19 mouse cellular contexts compared by ENCODE assay signal in genomic region chr1:82324131-82324785, GRCm38 (mm10). TPM values are rescaled to one million over a fixed set of nuclear protein-coding genes. Genes with fewer than 3 reads are reported as not detected.
DNase-seq lines count a peak whose midpoint lies in the region; ATAC-seq and TF ChIP-seq lines count a peak whose summit lies in the region.
"Had no signal": no experiment of that assay in that cellular context is flagged by ENCODE, and none has a peak within 500 bp of the region (broad histone marks: within the 10 kb centered on the region; RNA-seq: fewer than 3 reads in every experiment).

No protein-coding gene starts in this region.

- no peaks in the 10 kb centered on the region for H3K36me3 ChIP-seq in forebrain, embryonic 10.5 days (replicated peaks)
- no peaks in the 10 kb centered on the region for H3K36me3 ChIP-seq in forebrain, postnatal 0 days (ENCODE audit: insufficient read depth)
- no peaks in the 10 kb centered on the region for H3K36me3 ChIP-seq in forebrain, embryonic 13.5 days (ENCODE audit: poor library complexity, severe bottlenecking)
- no peaks in the 10 kb centered on the region for H3K36me3 ChIP-seq in midbrain, embryonic 14.5 days (ENCODE audit: control insufficient read depth, insufficient read depth, low read length)
- H3K36me3 ChIP-seq: heart, embryonic 13.5 days; limb, embryonic 13.5 days; neural tube, embryonic 12.5 days had no signal

- H3K27me3 ChIP-seq in forebrain, embryonic 10.5 days (ENCODE audit: poor library complexity, severe bottlenecking): no peaks in the 10 kb centered on the region
- H3K27me3 ChIP-seq in forebrain, postnatal 0 days (ENCODE audit: insufficient read depth, low read length): no peaks in the 10 kb centered on the region
- H3K27me3 ChIP-seq in forebrain, embryonic 13.5 days: no peaks in the 10 kb centered on the region
- no peaks in the 10 kb centered on the region for H3K27me3 ChIP-seq in midbrain, embryonic 14.5 days (ENCODE audit: control insufficient read depth, insufficient read depth, low read length)
- H3K27me3 ChIP-seq: heart, embryonic 13.5 days; limb, embryonic 13.5 days; megakaryocyte, embryonic 14.5 days; neural tube, embryonic 12.5 days had no signal

- ATAC-seq in forebrain, postnatal 0 days: no peak
- peak; percentile 41; the same call in 1 of the 2 replicates for ATAC-seq in forebrain, embryonic 13.5 days
- no peak for ATAC-seq in midbrain, embryonic 14.5 days (ENCODE audit: low FRiP score, low TSS enrichment)

- 44% methylated on average over 4 of the region's 4 CpGs for WGBS in forebrain, embryonic 10.5 days
- WGBS in forebrain, postnatal 0 days: 8% methylated on average over 4 of the region's 4 CpGs
- WGBS in forebrain, embryonic 13.5 days: 6% methylated on average over 4 of the region's 4 CpGs
- 24% methylated on average over 4 of the region's 4 CpGs for WGBS in midbrain, embryonic 14.5 days

- no peak for TF ChIP-seq CTCF in forebrain, postnatal 0 days (IDR thresholded peaks at IDR 0.05; ENCODE audit: low read depth)

- peak overlapping the region; percentile 58 for H3K27ac ChIP-seq in forebrain, embryonic 10.5 days
- no peak overlapping the region for H3K27ac ChIP-seq in forebrain, postnatal 0 days (ENCODE audit: low read depth, low read length)
- H3K27ac ChIP-seq in forebrain, embryonic 13.5 days: peak overlapping the region; percentile 59
- peak overlapping the region; percentile 53 for H3K27ac ChIP-seq in midbrain, embryonic 14.5 days (replicated peaks; ENCODE audit: low read depth, low read length)
- H3K27ac ChIP-seq: heart, embryonic 13.5 days; left cerebral cortex, adult 2 months; limb, embryonic 13.5 days; neural tube, embryonic 12.5 days had no signal

- no peaks in the 10 kb centered on the region for H3K9me3 ChIP-seq in forebrain, embryonic 10.5 days
- H3K9me3 ChIP-seq in forebrain, postnatal 0 days (ENCODE audit: low read length): no peaks in the 10 kb centered on the region
- H3K9me3 ChIP-seq in forebrain, embryonic 13.5 days (replicated peaks): no peaks in the 10 kb centered on the region
- no peaks in the 10 kb centered on the region for H3K9me3 ChIP-seq in midbrain, embryonic 14.5 days (ENCODE audit: control insufficient read depth, low read length)
- H3K9me3 ChIP-seq: G1E; heart, embryonic 13.5 days; limb, embryonic 13.5 days; neural tube, embryonic 12.5 days had no signal

- H3K4me3 ChIP-seq in forebrain, embryonic 10.5 days: no peak overlapping the region
- H3K4me3 ChIP-seq in forebrain, postnatal 0 days (ENCODE audit: low read depth, low read length): no peak overlapping the region
- H3K4me3 ChIP-seq in forebrain, embryonic 13.5 days: no peak overlapping the region
- no peak overlapping the region for H3K4me3 ChIP-seq in midbrain, embryonic 14.5 days (replicated peaks; ENCODE audit: low read depth, low read length)
- H3K4me3 ChIP-seq: heart, embryonic 13.5 days; left cerebral cortex, adult 2 months; limb, embryonic 13.5 days; megakaryocyte, embryonic 14.5 days; neural tube, embryonic 12.5 days had no signal

- no peak overlapping the region for H3K9ac ChIP-seq in forebrain, postnatal 0 days
- 0 out of 2 replicates have a peak overlapping the region, but pooled peaks have one; percentile 34 for H3K9ac ChIP-seq in forebrain, embryonic 13.5 days
- no peak overlapping the region; the same call in 1 of the 2 replicates for H3K9ac ChIP-seq in midbrain, embryonic 14.5 days (replicated peaks; ENCODE audit: low read length)
- H3K9ac ChIP-seq: heart, embryonic 13.5 days; limb, embryonic 13.5 days; neural tube, embryonic 12.5 days had no signal

- H3K4me2 ChIP-seq in forebrain, postnatal 0 days (ENCODE audit: low read depth): no peak overlapping the region
- peak overlapping the region; percentile 7; the same call in 1 of the 2 replicates for H3K4me2 ChIP-seq in forebrain, embryonic 13.5 days
- H3K4me2 ChIP-seq in midbrain, embryonic 14.5 days (ENCODE audit: low read length): peak overlapping the region; percentile 14; the same call in 1 of the 2 replicates
- H3K4me2 ChIP-seq: heart, embryonic 13.5 days; limb, embryonic 13.5 days; neural tube, embryonic 12.5 days had no signal

- H3K4me1 ChIP-seq in forebrain, embryonic 10.5 days: peaks cover 77% of the 10 kb centered on the region
- 0 out of 2 replicates have a peak, but pooled peaks cover 3% of the 10 kb centered on the region for H3K4me1 ChIP-seq in forebrain, postnatal 0 days (ENCODE audit: insufficient read depth)
- H3K4me1 ChIP-seq in forebrain, embryonic 13.5 days: peaks cover 64% of the 10 kb centered on the region
- peaks cover 25% of the 10 kb centered on the region for H3K4me1 ChIP-seq in midbrain, embryonic 14.5 days (ENCODE audit: control insufficient read depth, insufficient read depth, low read length)

- peak; percentile 29 for DNase-seq in forebrain, embryonic 10.5 days (ENCODE audit: extremely low spot score, low spot score)
- no peak for DNase-seq in forebrain, postnatal 0 days
- DNase-seq in Muller cell, postnatal 12 days (ENCODE audit: inconsistent ontology term): peak; percentile 92
- DNase-seq in midbrain, embryonic 14.5 days: peak; percentile 57
- DNase-seq in cerebellum, postnatal 14 days: no peak
- DNase-seq in urinary bladder, postnatal 4 days (ENCODE audit: low spot score in 2 of 2): no peak
- DNase-seq in spleen, adult 18-20 months: no peak
- DNase-seq: gastrocnemius, postnatal 14 days; kidney, postnatal 4 days; lung, adult 2 months; right cerebral cortex, postnatal 14 days; thymus, postnatal 14 days had no signal

RNA-seq across cellular contexts. Expression of gene Rhbdd1, which starts 8.0 kb away (rescaled TPM):
- 10.2 and 10.6 TPM in 2 replicates for polyA plus RNA-seq in forebrain, embryonic 10.5 days (2016; fragmentation: Nextera tagmentation; extraction: Ambion mirVana)
- 4.7 and 5.3 TPM in 2 replicates for total RNA-seq in forebrain, postnatal 0 days (2014; rRNA removed)
- 1.7 and 2.2 TPM in 2 replicates for polyA plus RNA-seq in forebrain, postnatal 0 days (2015; fragmentation: Nextera tagmentation; extraction: Ambion mirVana)
- polyA plus RNA-seq in forebrain, embryonic 13.5 days (2015; fragmentation: Nextera tagmentation; extraction: Ambion mirVana): 5.7 and 6.3 TPM in 2 replicates
- polyA plus RNA-seq in midbrain, embryonic 14.5 days (2014; fragmentation: Nextera tagmentation; extraction: Ambion mirVana): 2.9 and 3.2 TPM in 2 replicates

RNA-seq across cellular contexts. Expression of gene Irs1, which starts 33.0 kb away (rescaled TPM):
- polyA plus RNA-seq in forebrain, embryonic 10.5 days (2016; fragmentation: Nextera tagmentation; extraction: Ambion mirVana): 11.3 and 11.8 TPM in 2 replicates
- 32.7 and 45.3 TPM in 2 replicates for total RNA-seq in forebrain, postnatal 0 days (2014; rRNA removed)
- 3.0 and 4.4 TPM in 2 replicates for polyA plus RNA-seq in forebrain, postnatal 0 days (2015; fragmentation: Nextera tagmentation; extraction: Ambion mirVana)
- polyA plus RNA-seq in forebrain, embryonic 13.5 days (2015; fragmentation: Nextera tagmentation; extraction: Ambion mirVana): 9.0 and 10.7 TPM in 2 replicates
- polyA plus RNA-seq in midbrain, embryonic 14.5 days (2014; fragmentation: Nextera tagmentation; extraction: Ambion mirVana): 5.5 and 7.9 TPM in 2 replicates
- polyA plus RNA-seq: G1E had no signal

Comparison
In these comparisons a context has a peak if more than half of its experiments do, and no peak if none do; other contexts are left out.
1. DNase-seq: peak in forebrain, embryonic 10.5 days (single experiment), Muller cell, postnatal 12 days (single experiment) and midbrain, embryonic 14.5 days (single experiment); none in forebrain, postnatal 0 days (single experiment), cerebellum, postnatal 14 days (0 of 2), urinary bladder, postnatal 4 days (0 of 2) and spleen, adult 18-20 months (0 of 2).